20 mouse cellular contexts compared by ENCODE assay signal in the genomic region with DNA sequence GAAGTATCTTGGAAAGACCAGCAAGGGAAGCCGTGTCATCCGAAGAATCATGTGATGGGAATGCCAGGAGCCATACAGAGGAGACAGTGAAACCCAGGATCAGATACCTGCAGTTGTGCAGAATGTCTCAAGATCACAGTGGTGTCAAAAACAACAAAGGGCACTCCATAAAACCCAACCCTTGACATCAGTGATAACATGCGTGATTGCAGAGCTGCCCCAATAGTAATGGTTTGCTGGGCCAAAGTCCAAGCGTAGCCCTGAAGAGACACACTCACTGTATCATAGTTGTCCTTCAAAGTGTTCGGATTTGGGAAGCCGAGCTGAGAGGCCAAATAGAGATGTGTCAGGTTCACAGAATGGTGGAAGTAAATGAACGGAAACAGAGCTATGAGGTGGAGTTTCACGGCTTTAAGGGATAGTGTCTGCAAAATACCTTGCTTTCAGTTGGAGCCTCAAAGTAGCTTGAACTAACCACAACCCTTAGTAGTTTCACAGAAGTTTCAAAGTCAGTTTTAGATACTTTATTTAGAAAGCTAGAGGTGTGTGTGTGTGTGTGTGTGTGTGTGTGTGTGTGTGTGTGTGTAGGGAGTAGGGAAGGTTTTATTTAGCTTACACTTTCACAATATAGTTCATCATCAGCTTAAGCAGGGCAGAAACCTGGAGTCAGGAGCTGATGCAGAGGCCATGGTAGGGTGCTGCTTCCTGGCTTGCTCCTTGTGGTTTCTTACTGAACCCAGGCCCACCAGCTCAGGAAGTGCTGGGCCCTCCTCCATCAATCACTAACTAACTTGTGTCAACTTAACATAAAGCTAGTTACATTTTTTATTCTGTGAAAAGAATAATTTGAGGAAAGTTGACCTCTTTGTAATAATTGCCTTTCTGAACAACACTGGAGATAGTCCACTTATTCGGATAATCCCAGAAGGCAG. TPM values are rescaled to one million over a fixed set of nuclear protein-coding genes. Genes with fewer than 3 reads are reported as not detected.
DNase-seq lines count a peak whose midpoint lies in the region; ATAC-seq lines count a peak whose summit lies in the region.
"Had no signal": no experiment of that assay in that cellular context is flagged by ENCODE, and none has a peak within 500 bp of the region (broad histone marks: within the 10 kb centered on the region; RNA-seq: fewer than 3 reads in every experiment).

No protein-coding gene starts in this region.

- H3K36me3 ChIP-seq in intestine, embryonic 16.5 days (ENCODE audit: control insufficient read depth, insufficient read depth, low read length), result no peaks in the 10 kb centered on the region
- H3K36me3 ChIP-seq: heart, embryonic 15.5 days; limb, embryonic 15.5 days had no signal

- DNase-seq in heart, adult 11 months, result peak; percentile 62
- no peak for DNase-seq in heart, postnatal 4 days
- DNase-seq in thymus, postnatal 36 days, result peak; percentile 15 to 36
- no peak for DNase-seq in retina, embryonic 14.5 days (ENCODE audit: low spot score)
- no peak for DNase-seq in kidney, postnatal 4 days
- DNase-seq in heart, postnatal 36 days, result no peak
- DNase-seq: adrenal gland, adult 2 months; cerebellum, adult 2 months; gastrocnemius, postnatal 10 days; kidney, adult 11 months; layer of hippocampus, postnatal 36 days; liver, postnatal 0 days; lung, postnatal 4 days had no signal

- intact Hi-C loops in heart, postnatal 36 days (cut with DNase I), result no loop called here

- WGBS in intestine, embryonic 16.5 days, result 70% methylated on average over 9 of the region's 9 CpGs

- peak; percentile 53 for ATAC-seq in activated CD4-positive, CD25-positive, alpha-beta regulatory T cell, adult 4 months
- peak; percentile 94 for ATAC-seq in intestine, embryonic 16.5 days
- ATAC-seq: forebrain, embryonic 13.5 days; liver, postnatal 0 days had no signal

- no peaks in the 10 kb centered on the region for H3K27me3 ChIP-seq in intestine, embryonic 16.5 days (replicated peaks; ENCODE audit: control insufficient read depth, insufficient read depth, low read length)
- H3K27me3 ChIP-seq: forebrain, embryonic 13.5 days; heart, embryonic 15.5 days; limb, embryonic 15.5 days had no signal

- no peak overlapping the region for H3K4me2 ChIP-seq in intestine, embryonic 16.5 days (ENCODE audit: low read depth, low read length)
- H3K4me2 ChIP-seq: forebrain, embryonic 13.5 days; heart, embryonic 15.5 days; limb, embryonic 15.5 days; midbrain, embryonic 11.5 days had no signal

- no peak overlapping the region for H3K27ac ChIP-seq in intestine, embryonic 16.5 days (ENCODE audit: low read length)
- H3K27ac ChIP-seq: forebrain, embryonic 13.5 days; heart, embryonic 15.5 days; kidney, postnatal 0 days; limb, embryonic 15.5 days had no signal

- no peaks in the 10 kb centered on the region for H3K4me1 ChIP-seq in intestine, embryonic 16.5 days (ENCODE audit: control insufficient read depth, insufficient read depth, low read length)
- H3K4me1 ChIP-seq: forebrain, embryonic 13.5 days; heart, embryonic 15.5 days; limb, embryonic 15.5 days had no signal

- no peak overlapping the region for H3K4me3 ChIP-seq in intestine, embryonic 16.5 days (ENCODE audit: low read length)
- H3K4me3 ChIP-seq: forebrain, embryonic 13.5 days; heart, embryonic 15.5 days; limb, embryonic 15.5 days had no signal

- no peak overlapping the region for H3K9ac ChIP-seq in intestine, embryonic 16.5 days (ENCODE audit: low read depth, low read length)
- H3K9ac ChIP-seq: forebrain, embryonic 13.5 days; heart, embryonic 15.5 days; limb, embryonic 15.5 days; liver, postnatal 0 days had no signal

- H3K9me3 ChIP-seq in intestine, embryonic 16.5 days (ENCODE audit: control insufficient read depth, low read length), result no peaks in the 10 kb centered on the region
- H3K9me3 ChIP-seq: forebrain, embryonic 13.5 days; heart, embryonic 15.5 days; limb, embryonic 15.5 days had no signal

RNA-seq across cellular contexts. Expression of gene Thnsl1, which starts 17.2 kb away (rescaled TPM):
- total RNA-seq in heart, postnatal 4 days (2021), result 1 to 10 TPM; 3.6 to 5.2 TPM
- 1 to 10 TPM; 3.4 to 6.4 TPM for polyA plus RNA-seq in activated CD4-positive, CD25-positive, alpha-beta regulatory T cell, adult 4 months (2017; shearing (Covaris generic))
- 6.0 and 6.3 TPM in 2 replicates for polyA plus RNA-seq in intestine, embryonic 16.5 days (2015; fragmentation: Nextera tagmentation; extraction: Ambion mirVana)
- total RNA-seq in heart, postnatal 36 days (2021), result 1 to 10 TPM; 6.3 to 7.2 TPM

RNA-seq across cellular contexts. Expression of gene Enkur, which starts 17.6 kb away (rescaled TPM):
- 1 to 10 TPM; 4.8 to 6.5 TPM for total RNA-seq in heart, postnatal 4 days (2021)
- not detected for polyA plus RNA-seq in activated CD4-positive, CD25-positive, alpha-beta regulatory T cell, adult 4 months (2017; shearing (Covaris generic))
- polyA plus RNA-seq in intestine, embryonic 16.5 days (2015; fragmentation: Nextera tagmentation; extraction: Ambion mirVana), result 0.75 and 1.1 TPM in 2 replicates
- total RNA-seq in heart, postnatal 36 days (2021), result 1 to 10 TPM; 1.9 to 2.2 TPM
- polyA plus RNA-seq: adrenal gland, adult 2 months had no signal

Comparison
In these comparisons a context has a peak if more than half of its experiments do, and no peak if none do; other contexts are left out.
1. DNase-seq: peak in heart, adult 11 months (single experiment) and thymus, postnatal 36 days (2 of 2); none in heart, postnatal 4 days (single experiment), retina, embryonic 14.5 days (single experiment), kidney, postnatal 4 days (0 of 2) and heart, postnatal 36 days (0 of 2).